Mouse (Mus musculus) ES-Bruce4 (cell line): ENCODE data around the gene Hmgcs1. TPM values are rescaled to one million over a fixed set of nuclear protein-coding genes. Genes with fewer than 3 reads are reported as not detected.

ENCODE experiments used
- H3K27ac ChIP-seq: 2 replicates; pipeline ENCODE4 v1.5.1; 2012; ENCODE audit warnings: low read length, inconsistent platforms; ENCODE audit not compliant: insufficient read depth
- H3K27me3 ChIP-seq: 2 replicates; pipeline ENCODE4 v1.6.1; 2012; ENCODE audit warnings: mild to moderate bottlenecking, low read length, inconsistent platforms; ENCODE audit not compliant: control insufficient read depth, poor library complexity, insufficient read depth, severe bottlenecking
- H3K36me3 ChIP-seq: 2 replicates; pipeline ENCODE4 v1.6.1; 2012; ENCODE audit warnings: inconsistent platforms, mild to moderate bottlenecking, low read length, moderate library complexity; ENCODE audit not compliant: control insufficient read depth, poor library complexity, insufficient read depth, severe bottlenecking
- H3K4me1 ChIP-seq: one replicate; pipeline ENCODE4 v1.8.1; 2011; ENCODE audit warnings: low read length; ENCODE audit not compliant: control insufficient read depth, insufficient read depth
- H3K4me3 ChIP-seq: 2 replicates; pipeline ENCODE4 v1.5.1; 2011; ENCODE audit warnings: low read depth, mild to moderate bottlenecking, low read length
- H3K9ac ChIP-seq: 2 replicates; pipeline ENCODE4 v1.6.1; 2012; ENCODE audit warnings: low read depth, mild to moderate bottlenecking, inconsistent platforms; ENCODE audit not compliant: poor library complexity, severe bottlenecking
- H3K9me3 ChIP-seq: replicated peaks from 2 replicates; pipeline ENCODE4 v1.6.1; 2012; ENCODE audit warnings: mild to moderate bottlenecking, low read length, inconsistent platforms; ENCODE audit not compliant: control insufficient read depth, poor library complexity, insufficient read depth, severe bottlenecking
- CTCF ChIP-seq: IDR thresholded peaks from one replicate; pipeline ENCODE4 v1.8.1; 2011; ENCODE audit warnings: low read depth, low read length
- EP300 ChIP-seq: IDR thresholded peaks from 2 replicates; pipeline ENCODE4 v1.6.1; 2011; ENCODE audit warnings: low read depth, low read length; ENCODE audit not compliant: insufficient read depth
- POLR2A ChIP-seq: IDR thresholded peaks from one replicate; pipeline ENCODE4 v1.8.1; 2011; ENCODE audit warnings: low read length; ENCODE audit not compliant: insufficient read depth
- polyA plus RNA-seq: library from polyadenylated mRNA; stranded (reverse); fragments of >200 nt; gene quantifications from 2 replicates; pipeline ENCODE4 v1.2.4, GENCODE M21; 2011; ENCODE audit warnings: low read depth; ENCODE audit not compliant: missing spikeins, insufficient read depth, insufficient read length

The Hmgcs1 gene
- 277 and 300 TPM in 2 replicates for polyA plus RNA-seq

DNA sequence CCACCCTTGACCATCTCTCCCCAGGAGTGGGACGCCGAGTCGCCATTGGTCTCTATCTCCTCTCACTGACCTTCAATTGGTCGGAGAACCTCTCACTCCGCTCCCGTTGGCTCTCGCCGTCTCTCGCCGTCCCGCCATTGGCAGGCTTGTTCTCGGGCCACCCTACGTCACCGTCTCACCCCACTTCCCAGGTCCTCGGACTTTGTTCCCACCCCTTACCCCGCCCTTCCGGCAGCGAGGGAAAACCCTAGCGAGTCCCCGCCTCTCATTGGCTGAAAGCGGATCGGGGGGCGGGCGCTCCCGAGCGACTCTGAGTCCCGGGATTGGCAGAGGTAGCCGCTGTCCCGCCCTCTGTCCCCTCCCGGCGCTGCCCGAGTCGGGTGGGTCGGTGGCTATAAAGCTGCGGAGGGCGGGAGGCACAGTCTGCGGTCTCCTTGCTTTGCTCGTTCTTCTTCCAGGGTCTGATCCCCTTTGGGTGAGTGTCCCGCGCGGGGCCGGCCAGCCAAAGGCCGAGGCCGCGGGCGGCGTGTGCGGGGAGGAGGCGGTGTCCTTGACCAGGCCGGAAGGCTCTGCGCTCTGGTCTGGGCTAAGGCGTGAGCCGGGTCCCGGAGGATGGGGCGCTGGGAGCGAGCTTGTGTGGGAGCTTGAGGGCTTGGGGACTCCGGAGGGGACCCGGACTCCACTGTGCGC is at the start of gene Hmgcs1:
Gene Hmgcs1 (plus strand): TSS at position 341 of the 690 bp plus-strand sequence.
- peaks cover 8% of the 10 kb centered on the region; the same call in 1 of the 2 replicates for H3K36me3 ChIP-seq
- H3K9me3 ChIP-seq: no peaks in the 10 kb centered on the region; the same call in 1 of the 2 replicates
- H3K27me3 ChIP-seq: no peaks in the 10 kb centered on the region
- H3K27ac ChIP-seq: peak within 1 kb of the TSS; percentile 80
- peak within 1 kb of the TSS; percentile 99 for H3K4me3 ChIP-seq
- H3K4me1 ChIP-seq: peaks cover 4% of the 10 kb centered on the region
- TF ChIP-seq POLR2A (peak; percentile 80), EP300 (peak; percentile 80), CTCF (no peak)
- H3K9ac ChIP-seq: peak within 1 kb of the TSS; percentile 88

DNA sequence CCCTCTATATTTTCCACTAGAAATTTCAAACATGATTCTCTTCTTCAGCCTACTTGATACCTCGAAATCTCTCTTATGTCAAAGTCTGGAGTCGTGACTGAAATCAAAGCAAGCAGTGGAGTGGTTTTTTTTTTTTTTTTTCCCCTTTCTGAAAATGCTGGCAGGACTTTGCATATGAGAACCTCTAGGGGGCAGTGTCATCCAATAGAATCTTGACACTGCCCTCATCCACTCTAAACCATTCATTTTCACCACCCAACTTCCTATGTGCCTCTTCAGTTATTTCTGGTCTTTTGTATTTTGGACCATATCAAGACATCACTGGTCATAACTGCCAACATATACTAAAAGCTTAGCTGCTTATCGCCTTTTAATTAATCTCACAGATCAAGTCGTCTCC is 49.7 kb upstream of the Hmgcs1 start:
- H3K27ac ChIP-seq: no peak overlapping the region
- H3K9ac ChIP-seq: no peak overlapping the region
- no peak overlapping the region for H3K4me3 ChIP-seq
- no peaks in the 10 kb centered on the region for H3K9me3 ChIP-seq
- H3K27me3 ChIP-seq: no peaks in the 10 kb centered on the region
- H3K4me1 ChIP-seq: no peaks in the 10 kb centered on the region
- no peaks in the 10 kb centered on the region for H3K36me3 ChIP-seq
- TF ChIP-seq POLR2A (no peak), CTCF (no peak), EP300 (no peak)

DNA sequence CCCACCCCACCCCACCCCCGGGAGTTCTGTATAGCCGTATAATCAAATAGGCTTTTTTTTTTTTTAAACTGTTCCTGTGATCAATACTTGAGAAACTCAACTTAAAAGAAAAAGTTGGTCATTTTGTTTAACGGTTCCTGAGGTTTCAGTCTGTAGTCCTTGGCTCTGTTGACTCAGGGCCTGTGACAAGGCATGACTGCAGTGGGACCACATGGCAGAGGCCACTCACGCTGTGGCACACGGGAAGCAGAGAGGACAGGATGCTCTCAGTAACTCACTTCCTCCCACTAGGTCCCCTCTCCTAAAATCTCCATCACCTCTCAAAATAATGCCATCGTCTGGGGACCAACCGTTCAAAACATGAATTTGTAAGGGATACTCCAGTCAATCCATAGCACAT is 49.0 kb upstream of the Hmgcs1 start:
- TF ChIP-seq CTCF (no peak), POLR2A (no peak), EP300 (no peak)

GRCm38 (mm10) chr13:119644769-119645168 is 45.4 kb upstream of the Hmgcs1 start:
- no peaks in the 10 kb centered on the region for H3K36me3 ChIP-seq
- H3K9ac ChIP-seq: no peak overlapping the region
- no peaks in the 10 kb centered on the region for H3K9me3 ChIP-seq
- no peak overlapping the region for H3K4me3 ChIP-seq
- no peak overlapping the region for H3K27ac ChIP-seq
- no peak for TF ChIP-seq CTCF
- TF ChIP-seq EP300: no peak
- TF ChIP-seq POLR2A: no peak
- H3K27me3 ChIP-seq: no peaks in the 10 kb centered on the region
- H3K4me1 ChIP-seq: no peaks in the 10 kb centered on the region

More for the DNA sequence above, 49.0 kb upstream of the Hmgcs1 start:
- Histone ChIP-seq H3K27me3 (no peaks in the 10 kb centered on the region), H3K4me3 (no peak overlapping the region), H3K4me1 (no peaks in the 10 kb centered on the region), H3K9ac (no peak overlapping the region), H3K27ac (no peak overlapping the region), H3K9me3 (no peaks in the 10 kb centered on the region), H3K36me3 (no peaks in the 10 kb centered on the region)

DNA sequence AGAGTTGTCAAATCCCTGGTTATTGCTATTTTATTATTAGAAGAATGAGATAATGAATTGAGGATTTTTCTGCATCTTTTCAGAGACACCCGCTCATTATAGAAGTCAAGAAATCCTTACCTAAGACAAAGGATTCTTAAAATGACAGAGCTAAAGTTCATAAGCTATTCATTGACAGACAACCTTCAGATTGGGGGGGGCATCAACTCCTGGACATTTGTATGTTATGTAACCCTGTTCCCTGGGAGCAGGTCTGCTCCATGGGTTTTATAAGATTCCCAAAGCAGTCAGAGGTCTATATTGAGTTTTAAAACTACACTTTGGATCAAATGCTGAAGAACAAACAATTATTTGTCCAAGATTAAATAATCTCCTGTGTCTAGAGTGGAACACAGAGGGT is 43.7 kb upstream of the Hmgcs1 start:
- Histone ChIP-seq H3K9ac (no peak overlapping the region), H3K27me3 (no peaks in the 10 kb centered on the region), H3K27ac (no peak overlapping the region), H3K9me3 (no peaks in the 10 kb centered on the region), H3K4me3 (no peak overlapping the region), H3K4me1 (no peaks in the 10 kb centered on the region), H3K36me3 (no peaks in the 10 kb centered on the region)
- TF ChIP-seq EP300 (no peak), POLR2A (no peak), CTCF (no peak)
